Mouse (Mus musculus): ENCODE data around the gene Pten.
"Not testable (repeated sequence)": the region's sequence is repeated elsewhere in the genome, so short reads cannot be mapped to it uniquely, and the experiment has no call there.

The Pten gene

GRCm38 (mm10) chr19:32755104-32755791 lies 2.0 kb upstream of the Pten start:
- no peak for DNase-seq

DNA sequence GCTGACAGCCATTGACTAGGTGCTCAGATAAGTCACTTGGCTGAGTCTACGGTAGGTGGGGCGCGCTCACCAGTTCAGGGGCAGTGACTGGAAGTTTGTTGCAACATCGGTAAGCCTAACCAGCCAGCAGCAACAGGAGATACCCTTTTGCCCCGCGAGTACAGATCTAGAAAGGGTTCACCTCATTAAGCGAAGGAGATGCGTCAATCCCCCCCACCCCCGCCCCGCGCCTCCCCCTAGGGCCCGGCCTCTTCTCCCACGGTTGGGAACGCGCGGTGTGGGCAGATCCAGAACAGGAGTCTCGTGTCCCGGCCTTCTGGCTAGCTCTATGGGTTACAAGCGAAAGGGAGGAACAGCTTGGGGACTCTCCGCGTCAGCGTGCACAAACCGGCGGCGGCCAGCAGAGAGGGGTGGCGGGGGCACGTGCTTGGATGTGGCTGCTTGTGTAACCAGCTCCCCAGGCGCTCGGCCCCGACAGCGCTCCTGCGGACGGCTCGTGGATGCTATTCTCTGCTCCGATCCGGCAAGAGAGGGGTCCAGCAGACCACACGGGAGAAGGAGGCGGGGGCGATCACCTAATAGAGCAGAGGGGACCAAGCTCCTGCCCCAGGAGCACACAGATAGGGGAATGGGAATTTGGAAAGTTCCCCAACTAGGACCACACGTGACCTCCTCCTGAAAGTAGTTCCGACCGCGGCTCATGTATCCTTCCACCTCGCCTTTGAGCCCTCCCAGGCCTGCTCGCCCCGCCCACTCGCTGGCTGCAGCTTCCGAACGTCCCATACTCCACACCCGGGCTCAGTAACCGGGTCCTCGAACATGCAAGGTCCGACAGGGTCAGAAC lies 1.3 kb upstream of the Pten start:
- peak; percentile 96 for DNase-seq

DNA sequence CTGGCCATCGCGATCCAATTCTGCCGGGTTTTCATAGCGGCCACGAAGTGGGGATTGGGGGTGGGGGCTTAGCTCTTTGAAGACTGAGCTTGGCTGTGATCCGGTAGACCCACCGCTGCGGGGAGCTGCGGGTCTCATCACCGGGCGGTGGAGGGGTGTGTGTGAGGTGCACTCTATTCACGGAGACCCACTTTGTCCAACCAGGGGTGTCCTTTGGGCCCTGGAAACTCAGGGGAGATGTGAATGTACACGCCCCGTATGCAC lies 729 bp upstream of the Pten start:
- no peak for DNase-seq

GRCm38 (mm10) chr19:32757831-32758792 lies 815 bp downstream of the Pten start:
- peak; percentile 35 for DNase-seq

GRCm38 (mm10) chr19:32758793-32759161 lies 1.5 kb downstream of the Pten start:
- no peak for DNase-seq

GRCm38 (mm10) chr19:32759357-32760024 lies 2.2 kb downstream of the Pten start:
- DNase-seq: no peak

DNA sequence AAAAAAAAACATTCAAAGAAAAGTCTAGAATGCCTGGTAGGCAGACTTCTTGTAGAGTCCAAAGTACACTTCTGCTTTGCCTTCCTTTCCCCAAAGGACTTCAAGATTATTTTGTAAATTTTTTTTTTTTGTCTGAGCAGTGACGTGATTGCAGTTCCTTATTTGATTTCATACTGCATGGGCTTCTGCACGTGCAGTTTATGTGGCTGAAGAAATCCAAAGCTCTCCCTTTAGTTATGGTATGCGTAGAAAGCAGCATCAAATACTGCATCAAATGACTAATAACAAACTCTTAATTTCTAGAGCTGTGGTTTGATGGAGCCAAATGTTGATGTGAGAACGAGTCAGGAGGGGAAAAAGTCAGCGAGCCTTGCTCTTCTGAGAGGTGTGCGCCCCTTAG lies 3.2 kb downstream of the Pten start:
- no peak for DNase-seq

- DNase-seq: no peak
Observed at GRCm38 (mm10) chr19:32761162-32761561, 3.9 kb downstream of the Pten start.

- DNase-seq: no peak
Observed at GRCm38 (mm10) chr19:32762493-32762892, 5.2 kb downstream of the Pten start.

DNA sequence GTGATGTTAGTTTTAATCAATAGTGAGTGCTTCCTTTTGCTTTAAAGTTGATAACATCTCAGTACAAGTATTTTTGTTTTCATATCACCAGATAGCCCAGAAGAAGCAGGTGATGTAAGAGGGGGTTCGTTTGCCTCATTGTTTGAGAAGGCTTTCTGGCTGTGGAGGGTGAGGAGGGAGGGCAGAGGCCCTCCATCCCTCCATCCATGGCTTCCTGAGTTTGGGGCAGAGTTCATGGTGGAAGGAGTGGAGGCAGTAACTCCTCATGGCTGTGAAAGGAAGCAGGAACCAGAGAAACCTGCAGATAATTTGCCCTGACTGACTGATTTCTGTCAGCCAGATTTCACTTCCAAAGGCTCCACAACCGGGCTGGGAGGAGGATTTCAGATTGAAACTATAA lies 21.1 kb downstream of the Pten start:
- no peak for DNase-seq

DNA sequence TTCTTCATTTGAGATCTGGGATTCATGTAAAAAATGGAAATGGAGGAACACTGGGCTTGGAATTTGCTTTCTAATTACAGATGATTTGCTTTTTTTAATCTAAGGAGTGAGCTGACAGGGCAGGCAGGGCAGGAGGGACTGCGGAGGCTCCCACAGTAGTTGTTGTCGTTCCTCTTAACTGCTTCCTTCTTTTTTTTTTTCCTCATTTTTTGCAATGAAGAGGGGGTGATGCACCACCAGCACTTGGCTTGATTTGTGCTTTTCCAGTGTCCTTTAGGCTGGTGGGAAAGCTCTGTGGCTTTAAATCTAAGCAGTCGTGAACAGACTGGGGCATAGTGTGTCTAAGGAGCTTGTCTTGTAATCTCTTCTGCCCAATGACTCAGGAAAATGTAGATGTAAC lies 21.8 kb downstream of the Pten start:
- DNase-seq: no peak

DNA sequence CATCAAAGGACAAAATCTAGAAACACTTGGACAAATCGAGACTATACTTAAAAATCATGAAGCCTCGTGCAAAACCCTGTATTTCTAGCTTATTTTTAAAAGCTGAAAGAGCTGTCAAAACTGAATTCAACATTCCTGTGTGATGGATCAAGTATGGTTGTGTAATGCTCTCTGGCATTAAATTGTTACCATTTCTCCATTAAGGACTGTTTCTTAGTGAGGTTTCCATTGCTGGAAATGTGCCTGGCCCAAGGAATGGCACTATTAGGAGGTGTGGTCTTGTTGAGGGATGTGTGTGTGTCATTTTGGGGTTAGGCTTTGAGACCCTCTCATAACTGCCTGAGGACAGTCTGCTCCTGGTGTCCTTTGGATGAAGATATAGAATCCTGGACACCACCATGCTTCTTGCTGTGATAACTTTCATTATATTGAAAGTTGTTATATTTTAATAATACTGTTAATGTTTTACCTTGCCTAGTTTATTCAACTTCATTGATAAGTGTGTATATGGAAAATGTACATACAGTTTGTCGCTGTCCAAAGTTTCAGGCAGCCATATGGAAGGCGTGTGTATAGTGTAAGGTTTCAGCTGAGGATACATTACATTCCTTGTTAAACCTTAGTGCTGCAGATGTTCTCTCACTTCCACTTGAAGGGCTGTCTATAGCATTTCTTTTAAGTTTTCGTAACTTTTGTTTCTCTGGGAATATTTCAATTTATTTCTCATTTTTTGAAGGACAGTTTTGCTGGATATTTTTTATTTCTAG lies 24.2 kb downstream of the Pten start:
- no peak for DNase-seq

- DNase-seq: peak; percentile 37
Observed at GRCm38 (mm10) chr19:32787388-32787787, 30.1 kb downstream of the Pten start.

DNA sequence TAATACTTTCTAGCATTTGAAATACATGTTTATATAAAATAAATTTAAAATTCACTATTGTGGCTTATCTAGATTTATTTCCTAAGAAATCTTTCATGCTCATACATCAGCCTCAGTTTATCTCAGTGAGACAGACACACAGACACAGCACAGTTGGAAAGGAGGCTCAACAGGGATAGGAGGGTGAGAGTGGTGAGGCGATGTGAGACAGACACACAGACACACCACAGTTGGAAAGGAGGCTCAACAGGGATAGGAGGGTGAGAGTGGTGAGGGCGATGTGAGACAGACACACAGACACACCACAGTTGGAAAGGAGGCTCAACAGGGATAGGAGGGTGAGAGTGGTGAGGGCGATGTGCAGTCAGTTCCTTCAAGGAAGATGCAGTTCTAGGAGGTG lies 30.7 kb downstream of the Pten start:
- not testable (repeated sequence) for DNase-seq

DNA sequence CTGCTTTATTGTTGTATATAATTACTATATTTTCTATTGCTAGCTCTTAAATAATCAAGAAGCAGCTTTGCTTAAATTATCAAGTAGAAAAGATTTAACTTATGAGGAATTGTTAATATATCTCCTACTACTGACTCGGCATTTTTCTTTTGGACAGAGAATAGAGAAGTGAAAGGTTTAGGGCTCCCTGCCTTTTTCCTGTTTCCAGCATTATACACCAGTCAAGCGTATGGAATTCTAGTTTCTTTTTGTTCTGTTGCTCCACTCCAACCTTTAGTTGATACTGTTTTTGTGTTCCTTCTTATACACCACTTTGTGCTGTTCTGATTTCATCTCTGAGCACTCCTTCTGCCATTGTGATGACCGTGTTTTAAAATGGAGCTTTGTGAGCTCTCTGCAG lies 32.2 kb downstream of the Pten start:
- DNase-seq: no peak

- DNase-seq: peak; percentile 27
Observed at GRCm38 (mm10) chr19:32792610-32793009, 35.3 kb downstream of the Pten start.

GRCm38 (mm10) chr19:32793901-32794300 lies 36.6 kb downstream of the Pten start:
- DNase-seq: no peak

- no peak for DNase-seq
Observed at GRCm38 (mm10) chr19:32800557-32800956, 43.3 kb downstream of the Pten start.

- no peak for DNase-seq
Observed at GRCm38 (mm10) chr19:32804703-32805102, 47.4 kb downstream of the Pten start.

- DNase-seq: no peak
Observed at GRCm38 (mm10) chr19:32807610-32808009, 50.3 kb downstream of the Pten start.

GRCm38 (mm10) chr19:32808690-32809089 lies 51.4 kb downstream of the Pten start:
- no peak for DNase-seq

- DNase-seq: no peak
Observed at GRCm38 (mm10) chr19:32809117-32809516, 51.8 kb downstream of the Pten start.
